Mouse (Mus musculus) spleen, adult 2 months (tissue): ENCODE results near the gene Abca14. TPM values are rescaled to one million over a fixed set of nuclear protein-coding genes. Genes with fewer than 3 reads are reported as not detected.

Experiments
- DNase-seq, 2 experiments: peaks; one replicate each; pipeline versions ENCODE4 v3.0.0 to v3.0.0-alpha.2; 2012 to 2021; ENCODE audit warnings: low spot score in 2 of 2, low read depth in 1 of 2
- H3K27ac ChIP-seq: fragments of 200-500 bp; 2 replicates; pipeline ENCODE4 v1.5.1; 2012; ENCODE audit warnings: low read length, inconsistent platforms; ENCODE audit not compliant: insufficient read depth
- H3K27me3 ChIP-seq: fragments of 200-500 bp; 2 replicates; pipeline ENCODE4 v1.6.1; 2012; ENCODE audit warnings: mild to moderate bottlenecking, moderate library complexity, low read length, inconsistent platforms; ENCODE audit not compliant: control insufficient read depth, insufficient read depth
- H3K36me3 ChIP-seq: fragments of 200-500 bp; 2 replicates; pipeline ENCODE4 v1.6.1; 2012; ENCODE audit warnings: mild to moderate bottlenecking, low read length, inconsistent platforms; ENCODE audit not compliant: control insufficient read depth, insufficient read depth
- H3K4me1 ChIP-seq: fragments of 200-500 bp; 2 replicates; pipeline ENCODE4 v1.6.1; 2011; ENCODE audit warnings: inconsistent platforms; ENCODE audit not compliant: control insufficient read depth, insufficient read depth, insufficient read length
- H3K4me3 ChIP-seq: fragments of 200-500 bp; 2 replicates; pipeline ENCODE4 v1.5.1; 2011; ENCODE audit warnings: mild to moderate bottlenecking, inconsistent platforms; ENCODE audit not compliant: insufficient read depth, insufficient read length; ENCODE audit errors: extremely low read depth
- CTCF ChIP-seq: fragments of 200-500 bp; IDR thresholded peaks from 2 replicates; pipeline ENCODE4 v1.5.1; 2011; ENCODE audit warnings: mild to moderate bottlenecking, inconsistent platforms; ENCODE audit not compliant: insufficient read depth, insufficient read length, insufficient replicate concordance; ENCODE audit errors: extremely low read depth
- POLR2A ChIP-seq: fragments of 200-500 bp; IDR thresholded peaks from 2 replicates; pipeline ENCODE4 v1.6.1; 2011; ENCODE audit warnings: low read depth, low read length, inconsistent platforms
- WGBS: fragments of 180-500 bp; shearing (Covaris S2); methylation state at CpG from one replicate; pipeline ENCODE4 v1.1.7; 2018; 5-methylcytosine and 5-hydroxymethylcytosine counted together
- polyA plus RNA-seq: library from polyadenylated mRNA; depleted of rRNA; stranded (reverse); fragments of >200 nt; gene quantifications from 2 replicates; pipeline ENCODE4 v1.2.3, GENCODE M21; 2012

The Abca14 gene
- polyA plus RNA-seq, 1 experiment = not detected

GRCm38 (mm10) chr7:120188946-120189345 lies 14.8 kb upstream of the Abca14 start:
- Histone ChIP-seq H3K4me1 (no peaks in the 10 kb centered on the region), H3K4me3 (no peak overlapping the region), H3K27ac (no peak overlapping the region), H3K36me3 (no peaks in the 10 kb centered on the region), H3K27me3 (no peaks in the 10 kb centered on the region)
- TF ChIP-seq CTCF = no peak
- TF ChIP-seq POLR2A = no peak
- WGBS = 90% methylated on average over 5 of the region's 5 CpGs
- no peak for DNase-seq

GRCm38 (mm10) chr7:120189369-120190149 lies 14.2 kb upstream of the Abca14 start:
- DNase-seq = no peak

GRCm38 (mm10) chr7:120190150-120190665 lies 13.6 kb upstream of the Abca14 start:
- 88% methylated on average over 8 of the region's 8 CpGs for WGBS
- DNase-seq = no peak
- H3K4me3 ChIP-seq = no peak overlapping the region
- H3K27ac ChIP-seq = no peak overlapping the region
- H3K36me3 ChIP-seq = no peaks in the 10 kb centered on the region
- H3K4me1 ChIP-seq = no peaks in the 10 kb centered on the region
- TF ChIP-seq CTCF = no peak
- TF ChIP-seq POLR2A = no peak
- H3K27me3 ChIP-seq = no peaks in the 10 kb centered on the region

More at GRCm38 (mm10) chr7:120189369-120190149, 14.2 kb upstream of the Abca14 start:
- 78% methylated on average over 8 of the region's 8 CpGs for WGBS
- Histone ChIP-seq H3K27me3 (no peaks in the 10 kb centered on the region), H3K4me3 (no peak overlapping the region), H3K36me3 (no peaks in the 10 kb centered on the region), H3K27ac (no peak overlapping the region), H3K4me1 (no peaks in the 10 kb centered on the region)
- TF ChIP-seq CTCF (no peak), POLR2A (no peak)

GRCm38 (mm10) chr7:120192207-120192606 lies 11.6 kb upstream of the Abca14 start:
- no peak for DNase-seq
- WGBS = 60% methylated on average over 3 of the region's 3 CpGs
- Histone ChIP-seq H3K4me1 (no peaks in the 10 kb centered on the region), H3K27me3 (no peaks in the 10 kb centered on the region), H3K27ac (no peak overlapping the region), H3K36me3 (no peaks in the 10 kb centered on the region), H3K4me3 (no peak overlapping the region)
- no peak for TF ChIP-seq POLR2A
- no peak for TF ChIP-seq CTCF

- no peak for DNase-seq
- Histone ChIP-seq H3K36me3 (no peaks in the 10 kb centered on the region), H3K27ac (no peak overlapping the region), H3K27me3 (no peaks in the 10 kb centered on the region), H3K4me3 (no peak overlapping the region), H3K4me1 (no peaks in the 10 kb centered on the region)
- 82% methylated on average over 6 of the region's 6 CpGs for WGBS
- TF ChIP-seq CTCF = no peak
- no peak for TF ChIP-seq POLR2A
Measured at GRCm38 (mm10) chr7:120192816-120193215, 10.9 kb upstream of the Abca14 start.

GRCm38 (mm10) chr7:120195207-120195606 lies 8.6 kb upstream of the Abca14 start:
- TF ChIP-seq POLR2A (no peak), CTCF (no peak)
- no peak overlapping the region for H3K4me3 ChIP-seq
- H3K4me1 ChIP-seq = no peaks in the 10 kb centered on the region
- H3K27ac ChIP-seq = no peak overlapping the region
- WGBS = 84% methylated on average over 4 of the region's 4 CpGs
- no peak for DNase-seq
- no peaks in the 10 kb centered on the region for H3K27me3 ChIP-seq
- no peaks in the 10 kb centered on the region for H3K36me3 ChIP-seq

- TF ChIP-seq CTCF (no peak), POLR2A (no peak)
- no peak for DNase-seq
- WGBS = 8% methylated on average over 14 of the region's 14 CpGs
- H3K27ac ChIP-seq = no peak overlapping the region
- no peaks in the 10 kb centered on the region for H3K36me3 ChIP-seq
- no peak overlapping the region for H3K4me3 ChIP-seq
- no peaks in the 10 kb centered on the region for H3K4me1 ChIP-seq
- no peaks in the 10 kb centered on the region for H3K27me3 ChIP-seq
Measured at GRCm38 (mm10) chr7:120201231-120201744, 2.5 kb upstream of the Abca14 start.
